Mouse (Mus musculus) layer of hippocampus, adult 8-10 months (tissue): ENCODE data around the gene BC025920. TPM values are rescaled to one million over a fixed set of nuclear protein-coding genes. Genes with fewer than 3 reads are reported as not detected.
A peak's percentile ranks its signal among the peaks of the same experiment; 100 is the strongest.

Experiments used
- DNase-seq, 2 experiments: peaks; one replicate each; pipeline ENCODE4 v3.0.0; 2022; ENCODE audit warnings: low spot score in 2 of 2
- total RNA-seq, 4 experiments: library from RNA; stranded (reverse); gene quantifications; 2 replicates each; pipeline ENCODE4 v1.2.4; 2022

BC025920 gene
- 1 to 10 TPM; 3.3 to 3.9 (median 3.7) TPM for total RNA-seq

- DNase-seq: peak; percentile 93 to 97
Observed at GRCm38 (mm10) chr10:81605974-81606751, at the start of gene BC025920. Gene BC025920, plus strand, starts transcription at chr10:81606270.

- no peak for DNase-seq
Observed at GRCm38 (mm10) chr10:81556282-81556681, 49.8 kb upstream of the BC025920 start.

GRCm38 (mm10) chr10:81557491-81557890, 48.6 kb upstream of the BC025920 start:
- DNase-seq: no peak

GRCm38 (mm10) chr10:81559163-81559626, 46.9 kb upstream of the BC025920 start, which contains the start of gene Aes:
Gene Aes, plus strand, starts transcription at chr10:81559488.
- DNase-seq: peak in 1 of 2 experiments; percentile 64

GRCm38 (mm10) chr10:81559627-81560539, 46.2 kb upstream of the BC025920 start:
- DNase-seq: peak in 1 of 2 experiments; percentile 68

- DNase-seq: no peak
Observed at GRCm38 (mm10) chr10:81560719-81561459, 45.2 kb upstream of the BC025920 start.

- no peak for DNase-seq
Observed at GRCm38 (mm10) chr10:81562411-81562810, 43.7 kb upstream of the BC025920 start.

- no peak for DNase-seq
Observed at GRCm38 (mm10) chr10:81563481-81563880, 42.6 kb upstream of the BC025920 start.

- DNase-seq: no peak
Observed at GRCm38 (mm10) chr10:81564216-81564615, 41.9 kb upstream of the BC025920 start.

GRCm38 (mm10) chr10:81564734-81565133, 41.3 kb upstream of the BC025920 start:
- no peak for DNase-seq

GRCm38 (mm10) chr10:81565257-81566228, 40.5 kb upstream of the BC025920 start:
- DNase-seq: no peak

- no peak for DNase-seq
Observed at GRCm38 (mm10) chr10:81568381-81569191, 37.5 kb upstream of the BC025920 start.

- DNase-seq: no peak
Observed at GRCm38 (mm10) chr10:81569507-81570237, 36.4 kb upstream of the BC025920 start.

GRCm38 (mm10) chr10:81570238-81570800, 35.8 kb upstream of the BC025920 start:
- DNase-seq: no peak

- peak; percentile 92 to 93 for DNase-seq
Observed at GRCm38 (mm10) chr10:81570831-81571500, 35.1 kb upstream of the BC025920 start.

GRCm38 (mm10) chr10:81571501-81571876, 34.6 kb upstream of the BC025920 start:
- DNase-seq: peak; percentile 99 to 100

- DNase-seq: no peak
Observed at GRCm38 (mm10) chr10:81572133-81572671, 33.9 kb upstream of the BC025920 start.
